Mouse (Mus musculus): ENCODE results near the gene Rufy2. TPM values are rescaled to one million over a fixed set of nuclear protein-coding genes. Genes with fewer than 3 reads are reported as not detected.
A peak's percentile ranks its signal among the peaks of the same experiment; 100 is the strongest.
"Not testable (repeated sequence)": the region's sequence is repeated elsewhere in the genome, so short reads cannot be mapped to it uniquely, and the experiment has no call there.

Gene Rufy2
- total RNA-seq, 1 experiment from 2014 or later: 17.4 TPM

GRCm38 (mm10) chr10:63052011-63052410, 72.0 kb downstream of the Rufy2 start:
- no peak for DNase-seq

GRCm38 (mm10) chr10:63053007-63053406, 73.0 kb downstream of the Rufy2 start:
- DNase-seq: no peak

GRCm38 (mm10) chr10:63054071-63054470, 74.0 kb downstream of the Rufy2 start:
- DNase-seq: not testable (repeated sequence)

DNA sequence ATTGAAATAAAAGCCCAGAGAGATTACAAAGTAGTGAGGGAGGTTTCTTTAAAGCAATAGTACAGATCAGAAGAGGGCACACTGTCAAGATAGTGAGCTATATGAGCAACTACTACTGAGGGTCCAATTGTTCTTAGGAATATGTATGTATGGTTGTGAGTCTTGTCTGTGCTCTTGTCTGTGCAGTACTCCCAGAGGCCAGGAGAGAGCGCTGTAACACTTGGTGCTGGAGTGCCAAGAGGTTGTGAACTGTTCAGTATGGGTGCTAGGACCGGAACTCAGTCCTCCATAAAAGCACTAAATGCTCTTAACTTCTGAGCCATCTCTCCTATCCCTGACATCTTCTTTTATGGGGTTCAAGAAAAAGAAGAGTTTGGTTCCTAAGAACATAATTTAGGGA, 74.6 kb downstream of the Rufy2 start:
- DNase-seq: no peak

- peak; percentile 43 for DNase-seq
Observed at GRCm38 (mm10) chr10:63056966-63057750, 77.1 kb downstream of the Rufy2 start.

DNA sequence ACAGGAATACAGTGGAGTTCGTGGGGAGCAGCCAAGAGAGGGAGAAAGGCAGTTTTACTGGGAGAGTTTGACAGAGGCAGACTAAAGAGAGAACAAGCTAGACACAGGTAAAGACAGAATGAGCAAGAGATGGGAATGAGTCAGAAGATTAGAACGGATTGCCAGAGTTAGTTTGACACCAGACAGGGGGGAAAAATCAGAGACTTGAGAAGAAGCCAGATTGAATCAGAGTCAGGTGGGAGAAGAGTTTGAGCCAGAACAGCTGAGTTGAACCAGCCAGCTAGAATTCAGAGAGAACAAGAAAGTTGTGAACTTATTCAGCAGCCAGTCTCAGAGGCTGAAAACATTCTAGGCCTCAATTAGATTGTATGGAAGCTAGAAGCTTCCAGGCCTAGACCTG, 79.8 kb downstream of the Rufy2 start, which contains the start of gene Pbld1:
Gene Pbld1 (plus strand): TSS at position 301 of the 400 bp plus-strand sequence.
- DNase-seq: no peak

DNA sequence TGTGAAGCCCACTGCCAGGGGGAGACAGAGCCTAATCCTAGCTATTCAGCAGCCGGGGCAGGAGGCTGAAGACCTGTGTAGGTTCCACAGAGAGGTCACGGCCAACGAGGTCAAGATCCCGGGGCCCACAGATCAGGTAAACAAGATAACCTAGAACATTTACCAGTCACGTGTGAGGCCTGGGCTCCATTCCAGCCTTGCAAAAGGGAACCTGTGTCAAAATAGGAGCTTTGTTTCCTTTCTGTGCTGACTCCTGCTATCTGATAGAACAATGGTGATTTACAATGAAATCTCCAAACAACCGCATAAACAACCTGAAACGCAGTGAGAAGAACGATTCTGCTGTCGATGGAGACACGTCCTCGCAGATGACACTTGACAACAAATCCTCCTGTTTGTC, 80.4 kb downstream of the Rufy2 start:
- DNase-seq: peak; percentile 48

DNA sequence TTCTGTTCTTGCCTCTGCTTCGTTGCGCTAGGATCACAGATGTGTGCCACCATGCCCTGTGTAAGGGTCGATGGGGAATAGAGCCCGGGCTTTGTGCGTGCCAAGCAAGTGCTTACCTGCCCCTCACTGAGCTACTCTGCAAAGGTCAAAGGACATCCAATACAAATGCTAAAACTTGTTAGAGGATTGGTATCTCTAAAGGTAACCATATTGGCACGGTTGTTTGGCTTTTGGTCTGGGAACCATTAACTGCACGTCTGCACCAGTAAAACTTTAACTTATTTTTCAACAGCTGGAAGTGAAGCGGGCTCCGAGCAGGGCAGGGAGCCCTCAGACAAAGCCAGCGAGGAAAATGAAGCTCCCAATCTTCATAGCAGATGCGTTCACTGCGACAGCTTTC, 81.2 kb downstream of the Rufy2 start:
- DNase-seq: no peak

DNA sequence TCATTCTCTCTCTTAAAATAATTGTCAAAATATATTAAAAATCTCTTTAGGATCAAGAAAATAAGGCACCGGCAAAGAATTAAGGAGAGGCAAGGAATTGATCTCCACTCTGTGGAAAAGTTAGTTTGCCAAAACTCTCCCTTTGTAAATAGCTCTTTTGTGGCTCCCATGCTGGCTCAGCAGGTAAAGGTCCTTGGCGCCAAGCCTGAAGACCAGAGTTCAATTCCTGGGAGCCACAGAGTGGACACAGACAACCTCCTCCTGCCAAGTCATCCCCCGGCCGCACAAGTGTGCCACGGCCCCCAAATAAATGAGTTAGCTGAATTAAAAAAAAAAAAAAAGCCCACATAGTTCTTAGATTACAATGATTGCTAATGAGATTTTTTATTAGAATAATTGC, 82.7 kb downstream of the Rufy2 start:
- DNase-seq: no peak

DNA sequence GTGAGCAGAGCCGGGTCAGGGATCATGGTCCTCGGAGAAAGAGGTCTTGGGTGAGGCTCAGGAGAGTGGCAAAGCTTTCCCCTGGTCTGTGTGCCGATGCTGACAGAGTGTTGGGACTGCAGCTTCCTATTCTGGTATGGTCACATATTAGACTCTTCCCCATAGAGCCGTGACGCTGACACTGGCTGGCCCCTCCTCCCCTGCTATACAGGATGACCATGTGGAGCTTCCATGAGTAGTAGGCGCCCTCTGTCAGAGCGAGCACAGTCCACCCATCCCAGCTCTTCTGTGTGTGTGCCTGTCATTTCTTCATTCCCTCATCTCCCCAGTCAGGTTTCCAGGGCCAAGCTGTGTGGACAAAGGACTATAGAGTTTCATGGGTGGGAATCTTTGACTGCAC, 83.3 kb downstream of the Rufy2 start:
- DNase-seq: no peak

- no peak for DNase-seq
Observed at GRCm38 (mm10) chr10:63064516-63064915, 84.5 kb downstream of the Rufy2 start.

DNA sequence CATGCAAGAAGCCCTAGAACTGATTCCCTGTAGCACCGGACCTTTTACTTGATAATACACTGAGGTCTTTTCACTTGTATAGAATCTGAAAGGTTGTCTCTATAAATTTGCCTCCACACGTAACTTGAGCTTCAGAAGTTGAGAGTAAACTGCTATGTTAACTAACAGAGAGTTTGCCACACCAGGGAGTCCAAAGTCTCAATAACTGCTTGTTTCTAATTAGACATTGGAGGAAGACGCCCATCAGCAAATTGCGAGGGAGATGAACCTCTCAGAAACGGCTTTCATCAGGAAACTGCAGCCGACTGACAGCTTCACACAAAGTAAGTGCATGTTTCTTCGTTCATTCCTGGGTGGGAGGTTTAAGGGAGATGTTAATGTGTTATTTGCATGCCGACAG, 85.5 kb downstream of the Rufy2 start:
- no peak for DNase-seq

GRCm38 (mm10) chr10:63065988-63066387, 86.0 kb downstream of the Rufy2 start:
- DNase-seq: peak; percentile 76

Other genes with a start within 250 kb of the Rufy2 start
- gene Ccar1, start 187.9 kb upstream of the Rufy2 start, total RNA-seq (2021): 65.3 and 69.8 TPM in 2 replicates
- gene Tet1, start 71.2 kb upstream of the Rufy2 start, total RNA-seq (2021): 6.6 and 7.4 TPM in 2 replicates
- gene Slc25a16, start 59.6 kb upstream of the Rufy2 start, total RNA-seq (2021): 37.7 and 45.0 TPM in 2 replicates
- gene Dna2, start 33.2 kb upstream of the Rufy2 start, total RNA-seq (2021): 2.1 and 2.2 TPM in 2 replicates
- 55.2 and 55.8 TPM in 2 replicates for gene Hnrnph3, start 44.0 kb downstream of the Rufy2 start, total RNA-seq (2021)
- 3.4 and 4.3 TPM in 2 replicates for gene Pbld2, start 44.1 kb downstream of the Rufy2 start, total RNA-seq (2021)
- 1.8 and 5.3 TPM in 2 replicates for gene Pbld1, start 79.9 kb downstream of the Rufy2 start, total RNA-seq (2021)
- not detected in 2 replicates for gene Atoh7, start 119.4 kb downstream of the Rufy2 start, total RNA-seq (2021)
- gene Mypn, start 223.7 kb downstream of the Rufy2 start, total RNA-seq (2021): 0.33 and 0.39 TPM in 2 replicates

All from adrenal gland, postnatal 25 days (tissue).